Mouse (Mus musculus) spleen, postnatal 10 days (tissue): ENCODE measurements around the gene Fer.

ENCODE experiments used
- DNase-seq, 2 experiments: peaks; one replicate each; pipeline ENCODE4 v3.0.0; 2021 to 2022; ENCODE audit warnings: low spot score in 2 of 2

Gene Fer

DNA sequence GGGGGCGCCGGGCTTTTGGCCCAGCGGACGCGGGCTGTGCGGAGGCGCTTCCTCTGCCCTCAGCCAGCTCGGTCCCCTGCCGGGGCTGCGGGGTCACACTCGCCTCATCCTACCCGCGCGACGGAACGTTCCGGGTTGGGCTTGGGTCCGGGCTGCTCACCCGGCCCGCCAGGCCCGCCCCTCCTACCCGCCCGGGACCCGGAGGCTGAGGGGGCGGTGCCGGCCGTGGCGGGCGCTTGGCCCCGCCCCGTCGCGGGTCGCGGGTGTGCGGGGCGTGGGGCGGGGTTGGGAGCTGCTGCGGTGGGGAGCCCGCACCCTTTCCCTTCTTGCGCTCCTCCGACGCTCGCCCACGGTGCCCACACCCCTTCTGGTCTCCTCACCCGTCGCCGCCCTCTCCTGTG, 1.3 kb downstream of the Fer start:
- DNase-seq: no peak

DNA sequence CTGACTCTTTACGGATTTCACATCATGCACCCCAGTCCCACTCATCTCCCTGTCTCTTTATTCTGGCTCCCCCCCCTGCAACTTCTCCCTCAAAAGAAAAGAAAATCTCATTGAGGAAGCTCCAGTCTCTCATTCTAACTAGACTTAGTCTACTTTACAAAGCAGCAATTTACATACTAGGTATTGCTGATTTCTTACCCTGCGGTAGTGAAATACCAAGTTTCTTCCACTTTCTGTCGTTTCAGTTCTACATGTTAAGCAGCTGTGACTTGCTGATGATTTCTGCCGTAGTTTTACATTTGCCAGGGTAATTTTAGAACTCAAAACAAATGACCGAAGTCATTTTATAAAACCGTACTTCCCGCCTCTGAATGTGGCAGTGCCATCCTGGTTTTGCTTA, 8.9 kb downstream of the Fer start:
- no peak for DNase-seq

DNA sequence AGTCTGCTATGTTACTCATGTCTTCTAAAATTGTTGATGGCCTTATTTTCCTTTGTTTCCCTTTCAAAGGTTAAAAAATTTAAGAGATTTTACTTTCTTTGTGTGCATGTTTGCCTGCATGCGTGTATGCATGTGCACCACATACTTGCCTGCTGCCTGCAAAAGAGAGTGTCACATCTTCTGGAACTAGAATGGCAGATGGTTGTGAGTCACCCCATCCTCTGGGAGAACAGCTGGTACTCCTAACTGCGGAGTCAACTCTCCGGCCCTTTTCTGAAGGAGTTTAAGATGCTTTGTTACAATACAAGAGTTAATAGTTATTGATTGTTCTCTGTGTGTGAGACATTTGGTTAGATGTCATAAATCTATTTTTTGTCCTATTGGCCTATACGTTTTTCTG, 16.0 kb downstream of the Fer start:
- DNase-seq: no peak

DNA sequence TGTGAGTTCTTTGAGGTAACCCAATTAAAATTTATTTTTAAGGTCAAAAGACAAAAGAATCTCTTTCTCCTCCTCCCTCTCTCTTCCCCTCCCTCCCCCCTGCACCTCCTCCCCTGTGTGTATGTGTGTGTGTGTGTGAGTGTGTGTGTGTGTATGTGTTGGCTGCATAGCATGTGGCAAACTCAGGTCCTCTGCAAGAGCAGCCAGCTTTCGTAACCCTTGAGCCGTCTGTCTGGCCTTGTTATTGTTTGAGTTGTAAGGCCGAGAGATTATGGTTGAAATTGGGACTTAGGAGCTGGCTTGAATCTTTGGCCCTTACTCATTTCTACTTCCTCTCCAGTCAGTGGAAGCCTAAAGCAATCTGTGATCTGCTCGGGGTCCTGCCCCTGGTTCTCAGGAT, 17.1 kb downstream of the Fer start:
- no peak for DNase-seq

DNA sequence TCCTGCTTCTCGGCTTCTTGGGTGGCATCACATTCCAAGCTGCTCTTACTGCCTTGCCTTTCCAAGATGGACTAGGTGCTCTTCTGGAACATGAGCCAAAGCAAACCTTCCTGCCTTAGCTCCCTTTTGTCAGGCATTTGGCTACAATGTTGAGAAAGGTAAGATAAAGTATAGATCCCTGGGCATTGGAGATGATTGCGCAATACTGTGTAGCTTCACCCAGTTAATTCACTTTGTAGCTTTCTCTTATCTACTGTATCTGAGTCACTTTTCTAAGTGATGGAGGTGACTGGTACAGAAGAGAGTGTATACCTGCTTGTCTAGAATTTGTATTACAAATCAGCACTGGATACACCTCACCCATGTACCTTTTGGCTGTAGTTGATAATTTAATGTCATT, 24.1 kb downstream of the Fer start:
- DNase-seq: no peak

DNA sequence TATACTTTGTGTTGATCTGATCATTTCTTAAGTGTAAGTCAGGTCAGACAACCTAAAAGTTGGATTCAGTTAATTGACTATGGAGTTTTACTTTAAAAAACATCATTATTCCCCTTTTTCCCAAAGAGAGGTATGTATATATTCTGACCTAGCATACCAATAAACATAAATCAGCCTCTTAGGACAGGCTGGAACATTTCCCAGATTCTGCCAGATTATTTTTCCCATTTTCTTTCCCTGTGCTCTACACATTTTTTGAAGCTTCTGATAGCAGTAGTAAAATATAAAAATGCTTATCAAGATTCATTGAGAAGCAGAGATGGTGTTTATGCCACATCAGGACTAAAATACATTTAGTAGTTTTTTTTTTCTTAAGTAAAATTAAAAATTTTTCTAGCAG, 27.7 kb downstream of the Fer start:
- DNase-seq: no peak

DNA sequence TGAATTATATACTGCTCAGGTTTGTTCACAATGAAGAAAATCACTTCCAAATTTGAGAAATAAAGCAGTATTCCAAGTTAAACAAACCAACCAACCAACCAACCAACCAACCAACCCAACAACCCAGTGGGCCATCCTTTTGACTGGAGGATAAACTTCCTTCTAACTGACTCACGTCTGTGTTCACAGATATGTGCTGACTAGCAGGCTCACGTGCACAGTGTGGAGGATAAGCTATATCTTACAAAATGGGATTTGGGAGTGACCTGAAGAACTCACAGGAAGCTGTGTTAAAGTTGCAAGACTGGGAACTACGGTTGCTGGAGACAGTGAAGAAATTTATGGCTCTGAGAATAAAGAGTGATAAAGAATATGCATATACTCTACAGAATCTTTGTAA, 33.0 kb downstream of the Fer start:
- DNase-seq: no peak

DNA sequence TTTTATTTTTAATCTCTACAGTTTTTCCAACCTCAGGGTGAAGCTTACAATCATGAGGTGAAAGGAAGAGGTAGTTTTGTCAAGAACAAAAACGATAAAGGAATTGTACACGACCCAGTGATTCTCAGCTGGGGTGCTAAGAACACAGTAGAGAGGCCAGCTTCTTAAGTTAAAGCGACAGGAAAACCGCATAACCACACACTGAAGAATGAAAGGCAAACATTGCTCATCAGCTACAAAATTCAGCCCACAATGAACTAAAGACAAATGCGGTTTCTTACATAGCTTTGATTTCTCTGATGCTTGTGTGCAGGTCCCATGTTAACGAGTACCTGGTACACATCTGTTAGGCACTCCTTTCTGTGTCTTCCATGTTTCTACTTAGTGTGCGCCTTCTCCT, 34.2 kb downstream of the Fer start:
- DNase-seq: no peak

DNA sequence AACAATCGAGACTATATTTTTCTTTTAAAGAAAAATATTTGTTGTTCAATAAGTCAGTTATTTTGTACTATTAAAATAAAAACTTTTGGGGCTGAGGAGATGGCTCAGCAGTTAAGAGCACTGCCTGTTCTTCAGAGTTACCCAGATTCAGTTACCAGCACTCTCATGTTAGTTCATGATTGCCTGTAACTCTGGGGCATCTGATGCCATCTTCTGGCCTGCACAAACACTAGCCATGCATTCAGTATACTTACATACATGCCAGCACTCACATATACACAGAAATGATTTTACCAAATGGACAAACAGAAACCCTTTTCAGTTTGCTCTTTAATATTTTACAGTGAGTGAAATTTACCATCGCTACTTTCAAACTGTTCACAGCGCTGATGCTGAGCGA, 46.4 kb downstream of the Fer start:
- DNase-seq: no peak

DNA sequence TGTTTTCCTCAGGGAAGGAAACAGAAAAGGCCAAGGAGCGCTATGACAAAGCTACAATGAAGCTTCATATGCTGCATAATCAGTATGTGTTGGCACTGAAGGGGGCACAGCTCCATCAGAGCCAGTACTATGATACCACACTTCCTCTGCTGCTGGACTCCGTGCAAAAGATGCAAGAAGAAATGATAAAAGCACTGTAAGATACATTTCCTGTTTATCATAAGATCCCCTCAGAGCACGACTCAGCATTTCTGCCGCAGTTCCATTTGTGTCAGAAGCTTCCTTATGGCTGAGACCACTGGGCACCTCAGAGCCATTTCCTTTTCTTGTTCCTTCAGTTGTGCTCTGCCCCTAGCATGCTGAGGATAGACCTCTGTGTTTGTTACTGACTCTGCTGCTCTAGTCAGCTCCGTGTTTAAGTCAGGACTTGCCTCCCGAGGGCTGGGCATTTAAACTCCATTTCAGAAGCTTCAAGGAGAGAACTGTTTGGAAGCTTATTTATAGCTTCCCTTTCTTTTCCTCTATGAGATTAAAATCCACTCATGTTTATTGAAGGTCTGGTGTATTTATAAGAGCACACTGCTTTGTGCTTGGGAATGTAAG, 58.8 kb downstream of the Fer start:
- DNase-seq: no peak

DNA sequence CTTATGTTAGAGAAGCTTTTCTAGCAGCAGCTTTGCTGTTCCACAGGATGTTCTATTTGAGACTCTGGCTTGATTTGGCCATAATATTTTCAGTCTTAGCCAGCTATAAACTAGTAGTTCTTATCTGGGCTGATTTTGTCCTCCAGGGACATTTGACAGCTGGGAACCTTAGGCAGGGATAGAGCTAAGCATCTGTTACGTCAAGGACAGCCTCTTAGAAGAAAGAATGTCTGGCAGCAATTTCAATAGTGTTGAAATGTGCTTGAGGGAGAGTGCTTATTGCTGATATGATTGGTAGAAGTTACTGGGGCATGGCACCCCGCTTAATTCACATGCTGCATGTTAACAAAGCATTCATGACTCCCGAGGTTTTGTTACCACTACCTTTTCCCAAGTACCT, 62.7 kb downstream of the Fer start:
- DNase-seq: no peak

DNA sequence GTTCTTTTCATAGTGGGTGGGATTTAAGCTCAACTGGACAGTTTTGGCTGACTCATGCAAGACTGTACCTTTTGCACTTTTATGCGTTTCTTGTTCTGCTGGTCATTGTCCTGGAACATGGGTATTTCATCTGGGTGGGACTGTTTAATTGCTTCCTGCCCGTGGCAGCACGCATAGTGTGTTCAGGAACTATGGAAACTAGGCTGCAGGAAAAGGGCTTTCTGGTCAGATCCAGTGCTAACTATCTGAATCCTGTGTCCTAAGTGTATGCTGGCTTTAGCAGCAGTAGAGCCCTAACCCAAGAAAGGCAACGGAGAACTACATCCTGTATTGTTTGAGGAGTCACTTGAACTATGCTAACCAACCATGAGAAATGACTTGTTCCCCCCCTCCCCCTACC, 67.8 kb downstream of the Fer start:
- no peak for DNase-seq

DNA sequence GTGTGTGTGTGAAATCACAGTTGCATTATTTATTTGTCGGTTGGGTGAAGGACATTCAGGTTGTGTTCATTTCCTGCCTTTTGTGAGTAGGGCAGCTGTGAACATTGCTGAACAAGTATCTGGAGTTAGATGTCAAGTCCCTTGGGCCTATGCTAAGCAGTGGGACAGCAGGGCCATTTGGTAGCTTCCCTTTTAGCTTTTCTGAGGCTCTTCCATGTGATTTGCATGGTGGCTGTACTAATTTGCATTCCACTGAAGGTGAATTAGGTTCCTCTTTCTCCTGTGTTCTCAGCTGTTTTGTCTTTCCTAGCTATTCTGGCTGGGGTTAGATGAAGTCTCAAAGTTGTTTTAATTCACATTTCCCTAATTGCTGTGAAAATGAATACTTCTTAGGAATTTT, 68.7 kb downstream of the Fer start:
- DNase-seq: peak in 1 of 2 experiments; percentile 31

DNA sequence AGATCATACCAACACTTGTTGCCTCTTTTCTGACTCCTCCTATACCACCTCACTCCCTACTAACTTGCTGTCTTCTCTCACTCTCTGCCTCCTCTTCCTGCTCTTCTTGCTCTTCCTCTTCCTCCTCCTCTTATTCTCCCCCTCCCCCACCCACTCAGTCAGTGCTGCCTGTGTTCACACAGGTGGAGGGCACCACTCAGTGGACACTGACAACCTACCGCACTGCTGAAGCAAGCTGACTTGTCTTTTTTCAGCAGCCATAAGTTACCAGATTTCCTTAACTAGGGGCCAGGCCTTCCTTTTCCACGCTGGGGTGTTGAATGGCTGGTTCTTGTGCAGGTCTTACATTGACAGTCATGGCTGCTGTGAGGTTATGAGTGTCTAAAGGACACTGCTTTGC, 72.5 kb downstream of the Fer start:
- DNase-seq: no peak

DNA sequence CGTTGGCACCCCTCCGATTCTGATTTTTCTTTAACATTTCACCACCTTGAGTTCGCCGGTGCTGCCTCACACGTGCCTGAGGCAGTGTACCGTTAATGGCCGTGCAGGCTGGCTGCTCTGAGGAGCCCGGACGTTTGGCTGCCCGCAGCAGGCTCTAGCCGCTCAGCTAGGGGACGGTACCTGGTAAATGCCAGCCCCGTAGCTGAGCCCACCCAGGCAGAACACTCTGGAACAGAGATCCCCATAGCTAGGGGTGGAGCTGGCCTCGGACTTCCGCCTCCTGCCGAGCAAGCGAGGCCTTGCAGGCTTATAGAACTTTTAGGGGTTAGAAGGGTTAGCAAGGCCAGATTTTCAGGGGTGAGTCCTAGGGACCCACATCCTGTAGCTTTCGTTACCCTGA, 75.0 kb downstream of the Fer start:
- DNase-seq: no peak

DNA sequence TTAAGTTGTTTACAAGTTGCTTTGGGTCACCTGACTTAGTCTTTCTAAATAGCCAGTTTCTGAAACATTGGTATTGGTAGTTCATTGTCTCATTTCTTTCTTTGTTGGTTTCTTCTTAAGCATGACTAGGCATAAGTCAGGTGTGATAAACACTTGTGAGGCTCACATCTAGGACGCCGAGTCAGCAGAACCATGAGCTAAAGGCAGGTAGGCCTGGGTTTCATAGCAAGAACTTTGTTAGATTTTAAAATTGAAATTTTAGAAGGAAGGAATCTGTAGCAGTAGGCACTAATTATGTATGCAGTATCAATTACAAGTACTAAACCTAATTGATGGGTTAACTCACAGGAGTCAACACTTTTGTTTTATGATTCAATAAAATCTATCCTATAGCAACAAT, 83.9 kb downstream of the Fer start:
- no peak for DNase-seq

DNA sequence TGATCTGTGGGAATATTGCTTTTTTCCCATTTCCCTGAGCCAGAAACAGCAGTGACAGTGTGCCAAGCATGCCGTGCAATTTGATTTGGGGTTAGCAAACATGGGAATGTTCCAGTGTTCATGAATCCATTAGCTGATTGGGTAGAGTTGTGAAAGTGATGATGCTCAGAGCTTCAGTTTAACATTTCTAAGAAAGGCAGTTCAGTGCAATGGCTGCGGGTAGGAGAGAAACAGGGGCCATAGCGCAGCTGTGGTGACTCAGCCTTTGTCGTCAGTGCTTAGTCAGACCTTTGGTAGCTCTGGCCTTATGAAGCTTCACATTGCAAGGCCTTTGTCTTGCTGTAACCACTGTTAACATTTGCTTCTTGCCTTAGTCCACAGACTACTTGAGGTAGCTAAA, 85.9 kb downstream of the Fer start:
- DNase-seq: no peak

DNA sequence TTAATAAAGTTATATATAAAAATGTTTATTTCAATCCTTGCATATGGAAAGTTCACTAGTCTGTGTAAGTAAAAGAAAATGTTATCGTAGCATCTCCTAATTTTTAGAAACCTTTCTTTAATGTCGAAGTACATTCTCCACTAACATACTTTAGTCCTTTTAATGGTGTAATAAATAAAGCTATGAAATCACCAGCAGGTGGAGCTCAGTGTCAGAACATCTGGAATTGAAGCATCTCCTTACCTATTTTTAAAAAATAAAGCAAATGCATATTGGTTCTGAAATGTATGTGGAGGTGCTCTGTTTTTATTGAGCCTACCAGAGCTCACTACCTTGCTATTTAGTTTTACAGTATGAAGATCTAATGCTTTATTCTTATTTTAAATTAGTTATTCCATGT, 88.6 kb downstream of the Fer start:
- DNase-seq: no peak

DNA sequence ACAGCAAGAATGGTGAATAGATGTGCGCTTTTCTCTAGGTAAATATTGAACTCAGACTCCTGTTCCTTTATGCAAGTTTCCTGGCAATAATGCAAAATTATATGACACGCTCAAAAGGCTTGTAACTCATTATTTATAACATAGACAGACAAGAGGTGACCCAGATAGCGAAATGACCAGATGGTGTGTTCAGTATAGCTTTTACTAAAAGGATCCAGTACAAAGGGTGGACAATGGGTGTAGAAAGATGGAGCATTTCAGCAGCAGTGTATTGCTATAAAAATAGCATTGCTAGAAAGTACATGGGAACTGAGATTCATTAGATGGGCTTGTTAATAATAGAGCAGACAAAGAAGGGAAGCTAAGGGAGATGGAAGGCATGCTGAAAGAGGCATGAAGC, 104.2 kb downstream of the Fer start:
- DNase-seq: no peak

DNA sequence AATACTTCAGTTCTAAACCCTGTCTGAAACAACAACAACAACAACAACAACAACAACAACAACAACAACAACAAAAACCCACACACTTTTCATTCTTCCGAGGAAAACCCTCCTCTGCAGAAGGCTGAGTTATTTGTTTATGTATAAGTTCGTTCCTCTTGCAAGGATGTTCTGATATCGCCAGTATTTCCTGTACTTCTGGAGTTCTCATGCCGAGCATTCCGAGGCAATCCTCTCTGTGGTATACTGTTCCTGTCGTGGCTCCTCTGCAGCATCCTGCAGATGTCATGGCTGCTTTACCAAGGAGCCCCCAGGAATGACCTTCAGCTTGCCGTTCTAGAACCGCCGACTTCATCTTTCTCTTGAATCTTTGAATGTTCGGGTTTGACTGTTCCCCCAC, 106.6 kb downstream of the Fer start:
- no peak for DNase-seq

DNA sequence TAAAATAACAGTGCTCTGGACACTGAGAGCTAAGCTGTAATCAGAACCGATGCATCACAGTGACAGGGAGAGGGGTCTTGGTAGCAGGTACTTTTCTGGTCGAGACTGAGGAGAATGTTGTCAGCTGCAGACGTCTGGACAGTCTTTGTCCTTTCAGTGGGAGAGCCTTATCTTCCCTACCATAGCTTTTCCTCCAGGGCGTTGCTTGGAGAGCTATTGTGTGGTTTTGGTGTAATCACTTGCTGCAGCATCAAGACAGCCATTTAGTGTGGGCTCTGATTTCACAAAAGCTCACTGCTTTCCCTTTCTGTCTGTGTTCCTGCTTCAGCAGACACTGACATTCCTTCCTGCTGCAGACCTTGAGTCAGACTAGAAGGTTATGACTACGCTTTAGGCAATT, 107.4 kb downstream of the Fer start:
- no peak for DNase-seq

DNA sequence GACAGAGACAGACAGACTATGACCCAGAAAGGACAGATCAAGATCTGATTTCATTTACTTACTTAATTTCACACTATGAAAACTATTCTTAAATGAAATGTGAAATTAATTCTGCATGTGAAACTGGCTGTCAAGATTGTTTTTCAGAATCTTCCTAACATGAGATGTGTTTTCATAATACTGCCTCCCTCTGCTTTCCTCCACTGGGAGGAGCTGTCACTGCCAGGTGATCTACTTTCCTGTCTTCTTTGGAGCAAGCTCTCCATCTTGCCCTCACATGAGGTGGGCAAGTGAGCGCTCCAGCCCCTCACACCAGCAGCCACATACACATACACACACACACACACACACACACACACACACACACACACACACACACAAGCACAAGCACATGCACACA, 108.1 kb downstream of the Fer start:
- DNase-seq: no peak

DNA sequence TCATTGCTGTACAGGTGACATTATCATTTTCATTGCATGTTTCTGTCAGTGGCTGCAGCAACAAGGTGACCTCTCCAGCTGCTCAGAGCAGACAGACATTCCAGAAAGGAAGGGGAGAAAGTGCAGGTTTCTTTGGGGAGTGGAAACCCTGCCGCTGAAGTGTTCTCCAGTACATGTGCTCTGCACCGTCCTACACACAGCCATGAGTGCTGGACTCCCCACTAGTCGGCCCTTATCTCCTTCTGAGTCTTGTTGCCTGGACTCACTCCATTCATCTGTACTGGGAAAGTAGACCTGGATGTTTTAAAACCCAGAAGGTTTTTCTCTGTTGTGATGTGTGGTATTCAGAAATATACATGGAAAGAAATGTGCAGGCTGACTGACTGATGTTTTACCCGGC, 109.3 kb downstream of the Fer start:
- no peak for DNase-seq

DNA sequence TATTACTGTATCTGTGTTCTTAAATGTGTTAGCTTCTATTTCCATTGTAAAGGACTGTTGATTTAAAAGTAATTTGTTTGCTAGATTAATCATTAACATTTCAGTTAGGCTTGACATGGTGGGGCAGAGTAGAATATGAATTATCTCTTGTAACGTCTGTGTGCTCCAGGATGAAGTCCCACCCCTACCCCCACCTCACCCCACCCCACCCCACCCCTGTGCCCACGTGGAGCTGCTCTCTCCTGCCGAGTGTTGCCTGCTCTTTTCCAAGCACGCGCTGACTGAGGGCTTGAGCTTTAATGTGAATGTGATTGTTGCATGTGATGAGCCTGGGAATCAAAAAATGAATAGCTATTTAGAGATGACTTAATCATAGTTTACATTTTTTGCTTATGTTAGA, 110.9 kb downstream of the Fer start:
- DNase-seq: no peak

DNA sequence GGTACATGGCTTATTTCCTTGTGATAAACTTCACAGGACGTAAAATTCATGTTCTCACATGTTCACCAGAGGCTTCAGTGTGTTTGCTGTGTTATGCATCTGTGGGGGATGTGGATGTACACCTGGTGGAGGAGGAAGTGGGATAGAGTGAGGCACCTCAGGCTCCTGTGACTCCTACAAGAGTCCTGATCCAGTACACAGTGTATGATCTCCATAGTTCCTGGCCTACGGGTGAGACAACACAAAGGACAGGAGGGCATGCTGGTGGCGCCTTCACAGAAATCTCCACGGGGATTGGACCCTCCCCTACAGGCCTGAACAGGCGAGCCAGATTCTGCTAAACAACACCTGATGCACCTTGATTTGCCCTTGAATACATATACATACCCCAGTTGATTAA, 111.4 kb downstream of the Fer start:
- no peak for DNase-seq
